ENCODE assay signal across 9 mouse cellular contexts in the genomic region with DNA sequence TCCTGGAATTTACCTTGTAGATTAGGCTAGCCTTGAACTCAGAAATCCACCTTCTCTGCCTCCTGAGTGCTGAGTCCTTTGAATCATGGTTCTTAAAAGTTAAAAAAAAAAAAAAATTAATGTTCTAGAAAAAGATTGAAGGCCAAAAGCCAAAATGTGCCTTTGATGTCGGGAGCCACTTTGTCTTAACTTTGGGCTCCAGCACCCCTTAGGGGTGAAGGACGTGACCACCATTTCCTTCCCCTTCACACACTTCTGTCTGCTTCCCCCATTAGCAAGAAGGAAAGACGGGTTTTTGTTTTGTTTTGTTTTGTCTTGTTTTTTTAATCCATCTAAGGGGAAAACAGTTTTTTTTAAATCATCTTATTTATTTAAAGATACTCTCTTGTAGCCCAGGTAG. TPM values are rescaled to one million over a fixed set of nuclear protein-coding genes. Genes with fewer than 3 reads are reported as not detected.
DNase-seq lines count a peak whose midpoint lies in the region; ATAC-seq and TF ChIP-seq lines count a peak whose summit lies in the region.
"Had no signal": no experiment of that assay in that cellular context is flagged by ENCODE, and none has a peak within 500 bp of the region (broad histone marks: within the 10 kb centered on the region; RNA-seq: fewer than 3 reads in every experiment).

No protein-coding gene starts in this region.

- no peak for TF ChIP-seq POLR2A in heart, adult 2 months (IDR thresholded peaks at IDR 0.05; ENCODE audit: insufficient read depth, low read depth, low read length)
- no peak for TF ChIP-seq POLR2A in myocyte (IDR thresholded peaks at IDR 0.05; ENCODE audit: insufficient read length, low read depth)

- peak; percentile 38 for TF ChIP-seq CTCF in heart, adult 2 months (IDR thresholded peaks at IDR 0.05)

- no peak for ATAC-seq in lung, embryonic 16.5 days (ENCODE audit: low read depth)

- peaks cover 29% of the 10 kb centered on the region for H3K4me1 ChIP-seq in heart, adult 2 months (ENCODE audit: control insufficient read depth, insufficient read depth, low read length)
- H3K4me1 ChIP-seq in lung, embryonic 16.5 days (replicated peaks; ENCODE audit: control insufficient read depth, insufficient read depth, low read length), result peaks cover 66% of the 10 kb centered on the region
- H3K4me1 ChIP-seq in brown adipose tissue, adult 24 weeks (ENCODE audit: control insufficient read depth, insufficient read depth, insufficient read length, low read length), result peaks cover 38% of the 10 kb centered on the region

- peak overlapping the region; percentile 97 for H3K27ac ChIP-seq in heart, adult 2 months
- H3K27ac ChIP-seq in lung, embryonic 16.5 days (ENCODE audit: low read length), result peak overlapping the region; percentile 92
- H3K27ac ChIP-seq in brown adipose tissue, adult 24 weeks (replicated peaks; ENCODE audit: low read depth, low read length), result peak overlapping the region; percentile 98
- H3K27ac ChIP-seq: neural tube, embryonic 13.5 days had no signal

- no peak overlapping the region for H3K9ac ChIP-seq in heart, adult 2 months (ENCODE audit: low read depth, low read length)
- H3K9ac ChIP-seq in lung, embryonic 16.5 days (ENCODE audit: low read length), result no peak overlapping the region
- H3K9ac ChIP-seq: neural tube, embryonic 13.5 days had no signal

- H3K9me3 ChIP-seq in lung, embryonic 16.5 days (ENCODE audit: control insufficient read depth, low read length), result no peaks in the 10 kb centered on the region
- H3K9me3 ChIP-seq: neural tube, embryonic 13.5 days had no signal

- no peaks in the 10 kb centered on the region for H3K79me2 ChIP-seq in heart, adult 2 months (replicated peaks; ENCODE audit: control insufficient read depth, insufficient read depth, low read length)
- no peaks in the 10 kb centered on the region for H3K79me2 ChIP-seq in myocyte (ENCODE audit: control insufficient read depth, insufficient read depth)

- no peak overlapping the region; the same call in 1 of the 2 replicates for H3K4me3 ChIP-seq in heart, adult 2 months
- no peak overlapping the region for H3K4me3 ChIP-seq in lung, embryonic 16.5 days (ENCODE audit: low read length)
- H3K4me3 ChIP-seq in brown adipose tissue, adult 24 weeks (ENCODE audit: insufficient read depth, low read depth, low read length), result no peak overlapping the region
- no peak overlapping the region for H3K4me3 ChIP-seq in myocyte
- H3K4me3 ChIP-seq: neural tube, embryonic 13.5 days had no signal

- H3K4me2 ChIP-seq in lung, embryonic 16.5 days (ENCODE audit: low read depth, low read length), result peak overlapping the region; percentile 45; the same call in 1 of the 2 replicates
- H3K4me2 ChIP-seq in myocyte (ENCODE audit: low read depth), result peak overlapping the region; percentile 77

- DNase-seq in heart, adult 2 months, result no peak
- DNase-seq in heart, adult 8-10 months (ENCODE audit: low spot score), result no peak
- DNase-seq in lung, postnatal 4 days, result no peak
- no peak for DNase-seq in frontal cortex, postnatal 36 days (ENCODE audit: low spot score in 2 of 2)
- DNase-seq in ovary, postnatal 36 days (ENCODE audit: low spot score), result no peak

- intact Hi-C loops in heart, adult 2 months (cut with DNase I), result no loop called here

- 53% methylated on average over 3 of the region's 3 CpGs for WGBS in heart, adult 2 months
- 56% methylated on average over 3 of the region's 3 CpGs for WGBS in lung, embryonic 16.5 days

- no peaks in the 10 kb centered on the region for H3K27me3 ChIP-seq in heart, adult 2 months (ENCODE audit: control insufficient read depth, insufficient read depth, low read length)
- H3K27me3 ChIP-seq in lung, embryonic 16.5 days (ENCODE audit: control insufficient read depth, insufficient read depth, low read depth, low read length), result no peaks in the 10 kb centered on the region
- no peaks in the 10 kb centered on the region for H3K27me3 ChIP-seq in myocyte (ENCODE audit: control insufficient read depth, insufficient read depth, insufficient read length)
- H3K27me3 ChIP-seq: neural tube, embryonic 13.5 days had no signal

- peaks cover 5% of the 10 kb centered on the region; the same call in 1 of the 2 replicates for H3K36me3 ChIP-seq in heart, adult 2 months (ENCODE audit: control insufficient read depth, insufficient read depth, low read length)
- H3K36me3 ChIP-seq in lung, embryonic 16.5 days (ENCODE audit: control insufficient read depth, insufficient read depth, low read length), result no peaks in the 10 kb centered on the region
- no peaks in the 10 kb centered on the region for H3K36me3 ChIP-seq in myocyte (ENCODE audit: control insufficient read depth, insufficient read depth)
- H3K36me3 ChIP-seq: neural tube, embryonic 13.5 days had no signal

- TF ChIP-seq EP300 in heart, adult 2 months (IDR thresholded peaks at IDR 0.05; ENCODE audit: insufficient read depth, low read depth, low read length), result no peak

- H3ac ChIP-seq in myocyte (ENCODE audit: control insufficient read depth, insufficient read length), result no peak overlapping the region

TF ChIP-seq in myocyte, 11 proteins besides CTCF, POLR2A, EP300 and RAD21:
- TF ChIP-seq MYOD1 (IDR thresholded peaks at IDR 0.05; ENCODE audit: control insufficient read depth in 1 of 3, insufficient read length in 2 of 3, low read depth in 2 of 3) (no peak), REST (IDR thresholded peaks at IDR 0.05; ENCODE audit: insufficient read depth, insufficient read length) (no peak), USF1 (IDR thresholded peaks at IDR 0.05; ENCODE audit: low read depth) (no peak)

RNA-seq across cellular contexts. Expression of gene Irf2bpl, which starts 48.7 kb away (rescaled TPM):
- total RNA-seq in heart, adult 2 months (2021), result 10 to 100 TPM; 32.6 to 36.9 TPM
- polyA plus RNA-seq in heart, adult 2 months (2012; rRNA removed), result 15.6 and 20.1 TPM in 2 replicates
- 10 to 100 TPM; 26.2 to 30.4 (median 27.8) TPM for total RNA-seq in heart, adult 8-10 months (2022)
- 28.8 and 34.2 TPM in 2 replicates for polyA plus RNA-seq in lung, embryonic 16.5 days (2015; fragmentation: Nextera tagmentation; extraction: Ambion mirVana)
- polyA plus RNA-seq in brown adipose tissue, adult 24 weeks (2012; ENCODE audit: insufficient read depth, insufficient read length, missing spikeins), result 7.1 and 23.0 TPM in 2 replicates
- polyA plus RNA-seq in myocyte (2012; fragmentation: generic; extraction: Trizol), result 59.1 TPM
